Mouse (Mus musculus) liver, adult 2 months (tissue): Measurements from ENCODE around the gene Erv3. TPM values are rescaled to one million over a fixed set of nuclear protein-coding genes. Genes with fewer than 3 reads are reported as not detected.

ENCODE experiments used
- DNase-seq: peaks from one replicate; pipeline ENCODE4 v3.0.0-alpha.2; 2011; ENCODE audit warnings: low read depth, low spot score; ENCODE audit errors: extremely low read depth
- H3K27ac ChIP-seq: fragments of 200-500 bp; replicated peaks from 2 replicates; pipeline ENCODE4 v1.5.1; 2012; ENCODE audit warnings: low read depth, mild to moderate bottlenecking, control low read depth, inconsistent platforms, low read length; ENCODE audit not compliant: insufficient read depth
- H3K27me3 ChIP-seq: fragments of 200-500 bp; 2 replicates; pipeline ENCODE4 v1.6.1; 2012; ENCODE audit warnings: mild to moderate bottlenecking, moderate library complexity, low read length, inconsistent platforms; ENCODE audit not compliant: control insufficient read depth, insufficient read depth
- H3K36me3 ChIP-seq: fragments of 200-500 bp; 2 replicates; pipeline ENCODE4 v1.6.1; 2012; ENCODE audit warnings: low read length, inconsistent platforms; ENCODE audit not compliant: control insufficient read depth, insufficient read depth
- H3K4me1 ChIP-seq: fragments of 200-500 bp; 2 replicates; pipeline ENCODE4 v1.6.1; 2011; ENCODE audit warnings: low read length; ENCODE audit not compliant: control insufficient read depth, insufficient read depth
- H3K4me3 ChIP-seq: fragments of 200-500 bp; 2 replicates; pipeline ENCODE4 v1.5.1; 2011; ENCODE audit warnings: low read depth, mild to moderate bottlenecking, control low read depth, low read length, moderate library complexity; ENCODE audit not compliant: insufficient read depth
- H3K79me2 ChIP-seq: fragments of 200-500 bp; 2 replicates; pipeline ENCODE4 v1.6.1; 2012; ENCODE audit warnings: inconsistent platforms, mild to moderate bottlenecking, low read length, moderate library complexity; ENCODE audit not compliant: control insufficient read depth, insufficient read depth
- H3K9ac ChIP-seq: fragments of 200-500 bp; 2 replicates; pipeline ENCODE4 v1.6.1; 2012; ENCODE audit warnings: low read depth, mild to moderate bottlenecking, control low read depth, inconsistent platforms, low read length
- CTCF ChIP-seq: fragments of 200-500 bp; IDR thresholded peaks from 2 replicates; pipeline ENCODE4 v1.5.1; 2011; ENCODE audit warnings: low read depth, low read length, control low read depth
- POLR2A ChIP-seq: fragments of 200-500 bp; IDR thresholded peaks from 2 replicates; pipeline ENCODE4 v1.6.1; 2011; ENCODE audit warnings: low read length, control low read depth; ENCODE audit not compliant: insufficient read depth; ENCODE audit errors: extremely low read depth
- WGBS: fragments of 180-500 bp; shearing (Covaris S2); methylation state at CpG from one replicate; pipeline ENCODE4 v1.1.7; 2018; 5-methylcytosine and 5-hydroxymethylcytosine counted together
- polyA plus RNA-seq: library from polyadenylated mRNA; depleted of rRNA; stranded (reverse); fragments of >200 nt; gene quantifications from 2 replicates; pipeline ENCODE4 v1.2.3, GENCODE M21; 2012
- total RNA-seq: library from RNA; depleted of rRNA; stranded (reverse); fragments of >200 nt; gene quantifications from 2 replicates; pipeline ENCODE4 v1.2.3, GENCODE M21; 2014

Erv3 gene
- total and polyA plus RNA-seq, 2 experiments: not detected

DNA sequence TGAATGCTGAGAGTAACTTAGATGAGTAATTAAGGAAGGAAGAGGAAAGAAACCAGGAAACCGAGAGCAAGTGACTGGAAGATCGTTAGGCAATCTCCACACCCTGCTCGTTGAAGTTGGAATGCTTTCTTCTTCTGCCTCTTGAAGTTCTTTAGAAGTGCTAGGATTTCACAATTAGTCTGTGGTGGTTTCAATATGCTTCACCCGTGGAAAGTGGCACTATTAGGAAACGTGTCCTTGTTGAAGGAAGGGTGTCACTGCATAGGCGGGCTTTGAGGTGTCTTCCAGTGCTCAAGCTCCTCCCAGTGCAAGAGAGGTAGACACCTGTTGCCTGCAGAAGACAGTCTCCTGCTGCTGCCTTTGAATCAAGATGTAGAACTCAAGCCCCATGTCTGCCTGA is 46.2 kb upstream of the Erv3 start:
- peaks cover 4% of the 10 kb centered on the region; the same call in 1 of the 2 replicates for H3K4me1 ChIP-seq
- WGBS: 69% methylated on average over 6 of the region's 6 CpGs
- H3K4me3 ChIP-seq: no peak overlapping the region
- no peaks in the 10 kb centered on the region for H3K36me3 ChIP-seq
- no peak overlapping the region for H3K27ac ChIP-seq
- no peaks in the 10 kb centered on the region for H3K79me2 ChIP-seq
- DNase-seq: no peak
- H3K9ac ChIP-seq: no peak overlapping the region
- H3K27me3 ChIP-seq: no peaks in the 10 kb centered on the region
- no peak for TF ChIP-seq CTCF
- TF ChIP-seq POLR2A: no peak

DNA sequence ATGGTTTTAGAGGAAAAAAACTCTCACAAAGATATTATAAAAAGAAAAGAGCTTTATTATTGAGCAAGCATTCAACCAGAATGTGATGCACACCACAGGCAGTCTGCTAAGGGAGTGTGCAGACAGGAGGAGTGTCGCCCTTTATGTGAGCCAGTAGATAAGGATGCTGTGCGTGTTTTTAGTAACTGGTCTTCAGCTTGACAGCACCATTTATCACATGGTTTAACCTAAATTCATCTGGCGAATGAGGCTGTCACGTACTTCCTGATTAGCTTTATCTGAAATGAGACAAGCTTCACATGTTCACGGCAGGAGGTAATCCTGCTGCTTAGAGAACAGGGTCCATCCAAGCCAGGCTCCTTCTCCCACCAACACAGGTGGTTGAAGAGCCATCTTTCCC is 45.5 kb upstream of the Erv3 start:
- Histone ChIP-seq H3K79me2 (no peaks in the 10 kb centered on the region), H3K27ac (no peak overlapping the region), H3K36me3 (no peaks in the 10 kb centered on the region), H3K4me3 (no peak overlapping the region), H3K9ac (no peak overlapping the region), H3K27me3 (no peaks in the 10 kb centered on the region), H3K4me1 (peaks cover 4% of the 10 kb centered on the region; the same call in 1 of the 2 replicates)
- TF ChIP-seq POLR2A (no peak), CTCF (no peak)
- WGBS: 69% methylated on average over 5 of the region's 5 CpGs
- no peak for DNase-seq

DNA sequence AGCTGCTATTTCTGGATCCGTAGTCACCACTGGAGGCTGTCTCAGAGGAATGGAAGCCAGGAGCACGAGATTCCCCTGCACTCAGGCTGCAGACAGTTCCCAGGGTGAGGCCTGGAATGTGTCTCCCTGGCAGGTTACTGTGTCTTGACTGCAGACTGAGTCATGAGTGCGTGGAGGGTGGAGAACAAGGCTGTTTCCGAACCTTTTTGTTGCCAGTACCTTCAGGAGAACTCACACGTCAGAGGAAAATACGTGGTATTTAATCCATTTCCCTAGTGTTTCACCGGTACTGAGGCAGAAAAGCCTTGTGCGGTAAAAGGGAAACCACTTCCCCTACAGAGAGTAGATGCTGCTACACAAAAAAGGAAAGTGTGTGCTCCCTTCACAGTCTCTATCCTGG is 43.3 kb upstream of the Erv3 start:
- Histone ChIP-seq H3K27me3 (0 out of 2 replicates have a peak, but pooled peaks cover 3% of the 10 kb centered on the region), H3K4me3 (no peak overlapping the region), H3K9ac (no peak overlapping the region), H3K36me3 (no peaks in the 10 kb centered on the region), H3K27ac (no peak overlapping the region), H3K4me1 (no peaks in the 10 kb centered on the region), H3K79me2 (no peaks in the 10 kb centered on the region)
- TF ChIP-seq CTCF (no peak), POLR2A (no peak)
- WGBS: 59% methylated on average over 8 of the region's 8 CpGs
- no peak for DNase-seq

DNA sequence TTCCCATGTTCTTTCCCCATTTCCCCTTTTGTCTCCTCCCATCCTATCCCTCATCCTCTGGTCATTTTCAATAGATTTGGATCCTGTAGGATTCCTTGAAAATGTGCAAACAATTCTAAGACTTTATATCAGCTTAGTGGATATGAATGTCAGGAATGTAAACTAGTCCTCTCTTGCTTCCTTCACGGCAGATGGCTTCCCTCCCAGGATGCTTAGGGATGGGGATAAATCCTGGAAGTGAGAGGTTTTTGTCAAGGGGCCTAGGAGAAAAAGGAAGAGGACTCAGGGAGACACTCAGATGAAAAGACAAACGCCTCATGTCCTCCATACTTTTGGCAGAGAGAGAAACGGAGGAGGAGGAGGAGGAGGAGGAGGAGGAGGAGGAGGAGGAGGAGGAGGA is 42.9 kb upstream of the Erv3 start:
- Histone ChIP-seq H3K36me3 (no peaks in the 10 kb centered on the region), H3K4me1 (no peaks in the 10 kb centered on the region), H3K27me3 (0 out of 2 replicates have a peak, but pooled peaks cover 3% of the 10 kb centered on the region), H3K79me2 (no peaks in the 10 kb centered on the region), H3K27ac (no peak overlapping the region), H3K4me3 (no peak overlapping the region), H3K9ac (no peak overlapping the region)
- no peak for DNase-seq
- TF ChIP-seq CTCF (no peak), POLR2A (no peak)
- WGBS: 44% methylated on average over 3 of the region's 3 CpGs

DNA sequence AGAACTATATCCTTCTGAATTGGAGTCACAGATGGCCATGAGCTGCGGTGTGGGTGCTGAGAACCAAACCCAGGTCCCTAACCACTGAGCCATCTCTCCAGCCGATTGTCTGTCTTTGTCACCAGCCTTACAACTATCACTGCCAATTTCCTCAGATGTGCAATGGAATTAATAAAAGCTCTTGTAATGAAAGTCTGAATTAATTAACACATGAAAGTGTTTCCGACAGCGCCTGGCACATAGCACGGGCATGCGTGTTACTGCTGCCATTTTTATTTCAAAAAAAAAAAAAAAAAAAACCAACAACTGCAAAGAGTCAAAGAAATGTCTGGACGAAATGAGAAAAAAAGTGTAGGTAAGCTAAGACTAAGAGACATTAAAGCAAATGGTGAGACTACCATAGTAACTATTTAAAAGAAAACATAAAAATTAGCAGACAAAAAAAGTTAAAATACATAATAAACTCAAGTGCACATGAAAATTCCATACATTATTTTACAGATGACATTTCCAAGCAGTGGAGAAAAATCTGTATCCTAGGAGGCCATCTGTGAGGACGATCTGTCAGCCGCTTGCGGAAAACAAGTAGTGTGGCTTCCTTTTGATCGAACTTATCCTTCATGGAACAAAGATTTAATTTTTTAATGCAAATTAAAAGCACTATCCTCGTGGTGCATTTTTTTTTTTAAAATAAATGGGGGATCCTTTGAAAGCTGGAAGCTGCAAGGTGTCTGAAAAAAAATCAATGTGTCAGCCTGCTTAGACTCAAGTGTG is 38.0 kb upstream of the Erv3 start:
- H3K9ac ChIP-seq: no peak overlapping the region
- H3K4me3 ChIP-seq: no peak overlapping the region
- no peaks in the 10 kb centered on the region for H3K79me2 ChIP-seq
- 90% methylated on average over 12 of the region's 12 CpGs for WGBS
- TF ChIP-seq CTCF (no peak), POLR2A (no peak)
- no peak overlapping the region for H3K27ac ChIP-seq
- H3K27me3 ChIP-seq: 0 out of 2 replicates have a peak, but pooled peaks cover 3% of the 10 kb centered on the region
- no peaks in the 10 kb centered on the region for H3K36me3 ChIP-seq
- no peaks in the 10 kb centered on the region for H3K4me1 ChIP-seq
- DNase-seq: no peak

DNA sequence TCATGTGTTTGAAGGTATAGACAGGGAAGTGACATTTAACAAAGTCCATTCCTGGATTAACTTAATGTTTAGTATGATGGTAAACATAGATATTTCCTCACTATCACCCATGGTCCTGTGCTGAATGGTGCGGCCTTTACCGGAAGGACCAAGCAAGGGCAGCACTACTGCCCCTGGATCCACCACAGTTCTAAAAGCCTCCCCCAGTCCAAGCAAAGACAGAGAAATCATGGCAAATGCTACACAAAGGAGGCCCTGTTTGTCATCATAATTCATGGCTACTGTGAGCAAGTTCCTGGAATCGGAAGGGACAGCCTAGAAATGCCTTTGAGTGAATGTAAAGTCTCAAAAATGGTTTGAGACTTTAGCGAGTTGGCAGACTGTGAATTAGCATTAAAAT is 36.5 kb upstream of the Erv3 start:
- no peaks in the 10 kb centered on the region for H3K4me1 ChIP-seq
- H3K27ac ChIP-seq: no peak overlapping the region
- no peak overlapping the region for H3K4me3 ChIP-seq
- H3K27me3 ChIP-seq: 0 out of 2 replicates have a peak, but pooled peaks cover 3% of the 10 kb centered on the region
- no peak for TF ChIP-seq CTCF
- no peak for TF ChIP-seq POLR2A
- DNase-seq: no peak
- no peaks in the 10 kb centered on the region for H3K36me3 ChIP-seq
- 95% methylated on average over 4 of the region's 4 CpGs for WGBS
- no peak overlapping the region for H3K9ac ChIP-seq
- H3K79me2 ChIP-seq: no peaks in the 10 kb centered on the region
